Mouse (Mus musculus) limb, embryonic 10.5 days (tissue): ENCODE measurements around the gene Cfap97. TPM values are rescaled to one million over a fixed set of nuclear protein-coding genes. Genes with fewer than 3 reads are reported as not detected.

Experiments
- DNase-seq: peaks from one replicate; pipeline ENCODE4 v3.0.0-alpha.2; 2017; ENCODE audit warnings: low spot score
- H3K27ac ChIP-seq: fragments of 300-500 bp; sonication (generic); 2 replicates; pipeline ENCODE4 v1.5.1; 2016; ENCODE audit warnings: mild to moderate bottlenecking
- H3K27me3 ChIP-seq: fragments of 300-500 bp; sonication (generic); 2 replicates; pipeline ENCODE4 v1.6.1; 2016; ENCODE audit warnings: low read depth, mild to moderate bottlenecking; ENCODE audit not compliant: poor library complexity, severe bottlenecking
- H3K36me3 ChIP-seq: fragments of 300-500 bp; sonication (generic); 2 replicates; pipeline ENCODE4 v1.6.1; 2016; ENCODE audit warnings: mild to moderate bottlenecking, moderate library complexity
- H3K4me1 ChIP-seq: fragments of 300-500 bp; sonication (generic); 2 replicates; pipeline ENCODE4 v1.6.1; 2016
- H3K4me3 ChIP-seq: fragments of 300-500 bp; sonication (generic); 2 replicates; pipeline ENCODE4 v1.5.1; 2016; ENCODE audit warnings: mild to moderate bottlenecking, moderate library complexity
- H3K9me3 ChIP-seq: fragments of 300-500 bp; sonication (generic); replicated peaks from 2 replicates; pipeline ENCODE4 v1.6.1; 2016; ENCODE audit warnings: mild to moderate bottlenecking
- WGBS: fragments of 180-500 bp; shearing (Covaris S2); methylation state at CpG from one replicate; pipeline ENCODE4 v1.1.7; 2016; 5-methylcytosine and 5-hydroxymethylcytosine counted together
- polyA plus RNA-seq: library from polyadenylated mRNA; unstranded; fragments of >200 nt; fragmentation: Nextera tagmentation; extraction: Ambion mirVana; gene quantifications from 2 replicates; pipeline ENCODE4 v1.2.1, GENCODE M21; 2016

The Cfap97 gene
- polyA plus RNA-seq, 1 experiment from 2014 or later = 21.6 TPM

DNA sequence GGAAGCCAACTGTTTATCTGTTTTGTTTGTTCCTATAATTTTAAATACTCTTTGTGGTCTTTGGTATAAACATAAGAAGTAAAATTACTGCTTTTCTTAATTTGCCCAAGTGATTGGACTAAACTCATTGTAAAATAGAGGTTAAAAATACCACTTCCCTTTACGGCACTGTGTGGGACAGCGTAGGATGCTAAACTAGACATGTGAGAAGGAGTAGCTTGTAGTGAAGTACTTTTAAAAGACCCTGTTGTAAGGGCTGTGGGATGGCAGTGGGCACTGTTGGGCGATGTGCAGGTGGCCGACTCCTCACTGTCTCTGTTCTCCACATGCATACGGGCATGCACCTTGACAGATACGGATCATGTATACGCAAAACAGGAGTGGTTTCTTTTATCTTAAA is 28.6 kb downstream of the Cfap97 start:
- no peaks in the 10 kb centered on the region for H3K27me3 ChIP-seq
- DNase-seq = no peak
- H3K4me1 ChIP-seq = no peaks in the 10 kb centered on the region
- 95% methylated on average over 7 of the region's 7 CpGs for WGBS
- no peak overlapping the region for H3K4me3 ChIP-seq
- H3K36me3 ChIP-seq = peaks cover 24% of the 10 kb centered on the region; the same call in 1 of the 2 replicates
- no peak overlapping the region for H3K27ac ChIP-seq
- H3K9me3 ChIP-seq = no peaks in the 10 kb centered on the region

DNA sequence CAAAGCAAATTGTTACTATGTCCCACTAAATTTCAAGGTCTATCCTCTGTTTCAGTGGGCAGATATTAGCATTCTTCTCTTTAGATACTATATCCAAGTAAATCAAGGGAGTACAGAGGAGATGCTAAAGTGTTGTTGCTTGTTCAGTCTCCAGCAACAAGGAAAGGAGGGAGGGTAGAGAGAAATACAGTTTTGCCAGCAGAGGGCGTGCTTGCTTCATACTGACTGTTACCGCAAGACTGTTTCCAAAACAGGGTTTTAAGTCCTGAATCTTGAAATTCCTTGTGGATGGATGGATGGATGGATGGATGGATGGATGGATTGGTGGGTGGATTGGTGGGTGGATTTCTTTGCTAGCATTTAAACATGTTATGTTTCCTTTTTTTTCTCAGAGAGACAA is 33.8 kb downstream of the Cfap97 start:
- Histone ChIP-seq H3K4me1 (no peaks in the 10 kb centered on the region), H3K27ac (no peak overlapping the region), H3K36me3 (peaks cover 13% of the 10 kb centered on the region; the same call in 1 of the 2 replicates), H3K9me3 (no peaks in the 10 kb centered on the region), H3K4me3 (no peak overlapping the region), H3K27me3 (no peaks in the 10 kb centered on the region)
- DNase-seq = peak; percentile 61
- 10% methylated on average over 2 of the region's 2 CpGs for WGBS

DNA sequence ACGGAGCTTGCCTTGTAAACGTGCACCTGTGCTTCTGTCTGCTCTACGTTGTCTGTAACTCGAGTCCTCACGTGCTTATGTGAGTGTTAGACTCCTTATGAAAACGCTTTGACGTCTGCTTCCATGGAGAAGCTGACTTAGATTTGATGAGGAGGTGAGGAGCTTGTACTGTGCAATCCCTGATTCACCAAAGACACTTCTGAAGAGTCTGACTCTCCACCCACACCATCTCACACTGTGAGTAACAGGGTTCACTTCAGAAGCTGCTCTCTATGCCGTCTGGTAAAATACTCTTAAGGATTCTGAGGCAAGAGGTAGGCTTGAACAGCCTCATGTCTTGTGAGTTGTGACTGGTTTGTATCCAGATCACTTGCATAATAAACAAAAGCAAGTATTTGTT is 41.5 kb downstream of the Cfap97 start:
- no peaks in the 10 kb centered on the region for H3K27me3 ChIP-seq
- peaks cover 50% of the 10 kb centered on the region for H3K36me3 ChIP-seq
- no peak overlapping the region for H3K4me3 ChIP-seq
- no peak for DNase-seq
- no peak overlapping the region for H3K27ac ChIP-seq
- WGBS = 88% methylated on average over 8 of the region's 8 CpGs
- H3K9me3 ChIP-seq = no peaks in the 10 kb centered on the region
- H3K4me1 ChIP-seq = 0 out of 2 replicates have a peak, but pooled peaks cover 3% of the 10 kb centered on the region

DNA sequence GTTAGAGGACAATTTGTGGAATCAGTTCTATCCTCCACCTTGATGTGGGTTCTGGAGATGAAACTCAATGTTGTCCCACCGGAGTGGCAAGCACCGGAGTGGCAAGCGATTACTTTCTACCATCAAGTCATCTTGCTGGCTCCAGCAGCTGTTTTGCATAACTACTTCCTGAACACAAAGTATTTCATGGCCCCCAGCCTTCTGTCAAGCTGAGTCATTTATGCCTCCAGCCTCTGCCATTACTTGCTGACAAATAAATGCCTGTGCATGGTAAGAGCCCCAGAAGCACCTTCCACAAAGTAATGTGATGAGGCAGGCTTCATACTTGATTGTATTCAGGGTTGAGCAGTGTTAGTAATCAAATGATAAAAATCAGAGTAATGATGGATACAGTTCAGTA is 45.3 kb downstream of the Cfap97 start:
- Histone ChIP-seq H3K36me3 (peaks cover 42% of the 10 kb centered on the region), H3K4me3 (no peak overlapping the region), H3K27me3 (no peaks in the 10 kb centered on the region), H3K27ac (no peak overlapping the region), H3K4me1 (0 out of 2 replicates have a peak, but pooled peaks cover 3% of the 10 kb centered on the region), H3K9me3 (no peaks in the 10 kb centered on the region)
- DNase-seq = no peak
- WGBS = 79% methylated on average over 3 of the region's 3 CpGs

DNA sequence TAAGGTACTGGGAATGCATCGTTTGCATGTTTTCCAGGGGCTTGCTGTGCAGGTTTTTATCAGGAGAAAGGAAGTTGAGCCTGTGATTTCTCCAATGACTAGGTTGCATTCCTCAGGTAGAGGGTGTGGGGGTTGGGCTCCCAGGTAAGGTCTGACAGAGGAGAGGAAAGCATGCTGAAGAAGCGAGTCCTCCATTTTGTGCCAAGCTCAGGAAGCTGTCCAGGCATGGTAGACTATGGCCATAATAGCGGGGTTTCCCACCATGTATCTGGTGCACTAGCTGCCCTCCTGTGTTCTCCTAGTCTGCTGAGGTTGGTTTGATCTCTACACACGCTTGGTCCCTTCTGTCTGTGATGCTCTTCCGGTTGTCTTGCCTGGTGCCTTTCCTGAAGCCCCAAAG is 46.1 kb downstream of the Cfap97 start:
- Histone ChIP-seq H3K9me3 (no peaks in the 10 kb centered on the region), H3K4me1 (0 out of 2 replicates have a peak, but pooled peaks cover 3% of the 10 kb centered on the region), H3K4me3 (no peak overlapping the region), H3K27ac (no peak overlapping the region), H3K36me3 (peaks cover 44% of the 10 kb centered on the region), H3K27me3 (no peaks in the 10 kb centered on the region)
- no peak for DNase-seq
- 89% methylated on average over 5 of the region's 5 CpGs for WGBS

DNA sequence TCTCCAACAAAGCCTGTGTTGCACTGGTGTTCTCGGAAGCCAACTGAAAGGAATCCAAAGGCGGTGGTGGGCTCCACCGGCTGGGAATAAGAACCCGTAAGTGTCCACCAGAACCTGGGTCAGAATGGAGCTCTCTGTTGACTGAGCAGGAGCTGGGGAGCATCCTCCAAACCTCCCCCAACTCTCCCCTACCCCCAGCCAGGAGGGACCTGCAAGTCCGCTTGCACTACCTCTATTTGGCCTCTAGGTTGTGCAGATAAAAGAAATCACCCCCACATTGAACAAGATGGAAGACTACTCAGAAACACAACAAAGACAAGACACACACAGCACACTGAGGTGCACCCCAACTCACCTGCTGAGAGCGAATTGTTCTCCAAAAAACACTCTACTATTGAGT is 50.8 kb downstream of the Cfap97 start:
- 80% methylated on average over 6 of the region's 6 CpGs for WGBS
- no peaks in the 10 kb centered on the region for H3K9me3 ChIP-seq
- H3K4me1 ChIP-seq = peaks cover 17% of the 10 kb centered on the region; the same call in 1 of the 2 replicates
- H3K27ac ChIP-seq = no peak overlapping the region
- no peaks in the 10 kb centered on the region for H3K27me3 ChIP-seq
- peaks cover 61% of the 10 kb centered on the region for H3K36me3 ChIP-seq
- no peak for DNase-seq
- H3K4me3 ChIP-seq = no peak overlapping the region

DNA sequence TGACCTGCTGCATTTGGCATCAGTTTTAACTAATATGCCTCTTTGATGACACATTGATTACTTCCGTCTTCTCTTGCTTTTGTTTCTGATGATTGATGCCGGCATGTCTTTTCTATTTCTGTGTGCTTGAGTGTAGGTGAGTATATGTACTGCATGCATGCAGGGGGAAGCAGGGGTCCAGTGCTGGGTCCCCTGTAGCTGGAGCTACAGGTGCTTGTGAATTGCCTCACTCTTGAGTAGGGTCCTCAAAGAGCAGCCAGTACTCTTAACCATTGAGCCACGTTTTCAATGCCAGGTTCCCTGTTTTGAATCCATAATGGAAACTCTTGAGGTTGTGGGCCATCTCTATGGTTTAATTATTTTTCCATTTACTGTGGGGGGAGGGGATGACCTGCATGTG is 52.7 kb downstream of the Cfap97 start:
- Histone ChIP-seq H3K27ac (no peak overlapping the region), H3K9me3 (no peaks in the 10 kb centered on the region), H3K36me3 (peaks cover 81% of the 10 kb centered on the region), H3K4me3 (no peak overlapping the region), H3K4me1 (peaks cover 29% of the 10 kb centered on the region), H3K27me3 (no peaks in the 10 kb centered on the region)
- DNase-seq = no peak
- WGBS = 90% methylated on average over 3 of the region's 3 CpGs

DNA sequence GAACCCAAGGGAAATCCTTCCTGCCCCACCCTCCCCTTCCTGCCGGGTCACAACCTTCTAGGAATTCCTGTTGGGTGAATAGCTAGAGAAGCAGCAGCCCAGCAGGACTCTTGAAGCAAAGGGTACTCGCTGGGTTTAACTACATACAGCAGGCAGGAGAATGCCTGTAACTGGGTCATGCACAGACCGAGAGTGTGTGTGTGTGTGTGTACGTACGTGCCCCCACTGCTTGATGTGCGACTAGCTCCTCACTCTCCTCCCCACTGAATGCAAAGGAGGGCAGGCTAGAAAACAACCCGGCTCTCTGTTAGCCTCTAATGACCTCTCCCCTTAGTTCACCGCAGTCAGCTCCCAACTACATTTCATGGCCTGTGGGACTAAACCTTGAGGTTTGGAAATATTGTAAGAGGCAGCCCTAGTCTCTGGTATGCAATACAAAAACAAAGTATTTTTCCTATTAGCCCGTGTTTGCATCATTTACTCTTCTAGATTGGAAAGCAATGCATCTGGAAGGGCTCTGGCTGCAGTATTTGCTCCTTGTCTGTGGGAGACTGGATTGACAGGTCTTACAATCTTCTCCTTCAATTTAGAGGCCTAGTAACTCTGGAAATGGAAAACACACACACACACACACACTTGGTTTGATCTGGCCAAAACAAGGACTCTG is 53.5 kb downstream of the Cfap97 start:
- no peak overlapping the region for H3K4me3 ChIP-seq
- H3K4me1 ChIP-seq = peaks cover 37% of the 10 kb centered on the region
- H3K36me3 ChIP-seq = peaks cover 84% of the 10 kb centered on the region
- no peaks in the 10 kb centered on the region for H3K27me3 ChIP-seq
- 84% methylated on average over 9 of the region's 9 CpGs for WGBS
- no peak for DNase-seq
- peak overlapping the region; percentile 54; the same call in 1 of the 2 replicates for H3K27ac ChIP-seq
- H3K9me3 ChIP-seq = no peaks in the 10 kb centered on the region

DNA sequence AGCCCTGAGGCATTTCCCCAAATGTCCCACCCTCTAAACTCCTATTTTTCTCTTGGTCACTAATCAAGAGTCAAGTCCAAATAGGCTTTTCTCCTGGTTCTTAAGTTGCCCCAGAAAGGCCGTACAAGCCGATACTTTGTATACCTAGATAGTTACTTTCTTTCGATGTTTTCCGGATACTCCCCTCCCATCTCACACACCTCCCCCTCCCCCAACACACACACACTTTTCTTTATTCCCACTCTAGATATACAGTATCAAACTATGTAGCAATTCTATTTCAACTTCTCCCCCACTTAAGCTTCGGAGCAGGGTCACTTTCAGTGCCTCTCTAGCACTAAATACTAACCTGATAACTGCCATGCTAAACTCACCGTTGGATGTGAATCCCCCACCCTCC is 54.5 kb downstream of the Cfap97 start:
- H3K4me1 ChIP-seq = peaks cover 37% of the 10 kb centered on the region
- H3K27me3 ChIP-seq = no peaks in the 10 kb centered on the region
- no peaks in the 10 kb centered on the region for H3K9me3 ChIP-seq
- H3K27ac ChIP-seq = peak overlapping the region; percentile 7; the same call in 1 of the 2 replicates
- H3K36me3 ChIP-seq = peaks cover 84% of the 10 kb centered on the region
- DNase-seq = no peak
- WGBS = 92% methylated on average over 6 of the region's 6 CpGs
- H3K4me3 ChIP-seq = no peak overlapping the region

DNA sequence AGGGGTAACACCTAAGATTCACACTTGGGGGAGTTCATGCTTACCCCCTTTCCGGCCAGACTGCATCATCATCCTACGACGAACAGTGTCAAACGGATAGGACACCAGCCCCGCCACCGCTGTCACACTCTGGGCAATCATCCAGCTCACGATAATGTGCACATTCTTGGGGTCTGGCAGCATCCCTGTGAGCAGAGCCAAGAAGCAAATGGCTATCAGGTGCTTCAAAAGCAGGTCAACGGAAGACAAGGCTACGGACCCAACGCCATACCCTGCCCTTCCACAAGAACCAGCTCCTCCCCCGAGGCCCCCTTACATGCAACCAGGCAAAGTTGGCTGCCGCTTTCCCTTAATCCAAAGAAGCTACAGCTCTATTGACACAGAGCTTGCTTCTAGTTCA is 56.8 kb downstream of the Cfap97 start:
- no peak overlapping the region for H3K27ac ChIP-seq
- DNase-seq = no peak
- H3K9me3 ChIP-seq = no peaks in the 10 kb centered on the region
- 0 out of 2 replicates have a peak overlapping the region, but pooled peaks have one; percentile 90 for H3K4me3 ChIP-seq
- no peaks in the 10 kb centered on the region for H3K27me3 ChIP-seq
- 92% methylated on average over 12 of the region's 12 CpGs for WGBS
- H3K36me3 ChIP-seq = peaks cover 63% of the 10 kb centered on the region
- peaks cover 51% of the 10 kb centered on the region for H3K4me1 ChIP-seq

DNA sequence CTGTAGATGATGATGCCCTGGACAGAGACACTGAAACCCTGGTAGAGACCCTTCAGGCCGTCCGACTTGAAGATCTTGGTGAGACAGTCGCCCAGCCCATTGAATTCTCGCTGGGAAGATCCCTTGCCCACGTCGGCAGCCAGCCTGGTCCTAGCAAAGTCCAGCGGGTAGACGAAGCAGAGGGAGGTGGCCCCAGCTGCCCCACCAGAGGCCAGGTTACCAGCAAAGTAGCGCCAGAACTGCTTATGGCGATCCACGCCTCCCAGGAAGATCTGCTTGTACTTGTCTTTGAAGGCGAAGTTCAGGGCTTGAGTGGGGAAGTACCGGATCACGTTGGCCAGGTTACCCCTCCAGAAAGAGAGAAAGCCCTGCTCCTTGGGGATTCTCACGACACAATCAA is 57.5 kb downstream of the Cfap97 start:
- no peaks in the 10 kb centered on the region for H3K27me3 ChIP-seq
- 92% methylated on average over 15 of the region's 15 CpGs for WGBS
- peaks cover 51% of the 10 kb centered on the region for H3K4me1 ChIP-seq
- no peaks in the 10 kb centered on the region for H3K9me3 ChIP-seq
- peak overlapping the region; percentile 90 for H3K4me3 ChIP-seq
- no peak for DNase-seq
- H3K36me3 ChIP-seq = peaks cover 56% of the 10 kb centered on the region
- peak overlapping the region; percentile 30; the same call in 1 of the 2 replicates for H3K27ac ChIP-seq

DNA sequence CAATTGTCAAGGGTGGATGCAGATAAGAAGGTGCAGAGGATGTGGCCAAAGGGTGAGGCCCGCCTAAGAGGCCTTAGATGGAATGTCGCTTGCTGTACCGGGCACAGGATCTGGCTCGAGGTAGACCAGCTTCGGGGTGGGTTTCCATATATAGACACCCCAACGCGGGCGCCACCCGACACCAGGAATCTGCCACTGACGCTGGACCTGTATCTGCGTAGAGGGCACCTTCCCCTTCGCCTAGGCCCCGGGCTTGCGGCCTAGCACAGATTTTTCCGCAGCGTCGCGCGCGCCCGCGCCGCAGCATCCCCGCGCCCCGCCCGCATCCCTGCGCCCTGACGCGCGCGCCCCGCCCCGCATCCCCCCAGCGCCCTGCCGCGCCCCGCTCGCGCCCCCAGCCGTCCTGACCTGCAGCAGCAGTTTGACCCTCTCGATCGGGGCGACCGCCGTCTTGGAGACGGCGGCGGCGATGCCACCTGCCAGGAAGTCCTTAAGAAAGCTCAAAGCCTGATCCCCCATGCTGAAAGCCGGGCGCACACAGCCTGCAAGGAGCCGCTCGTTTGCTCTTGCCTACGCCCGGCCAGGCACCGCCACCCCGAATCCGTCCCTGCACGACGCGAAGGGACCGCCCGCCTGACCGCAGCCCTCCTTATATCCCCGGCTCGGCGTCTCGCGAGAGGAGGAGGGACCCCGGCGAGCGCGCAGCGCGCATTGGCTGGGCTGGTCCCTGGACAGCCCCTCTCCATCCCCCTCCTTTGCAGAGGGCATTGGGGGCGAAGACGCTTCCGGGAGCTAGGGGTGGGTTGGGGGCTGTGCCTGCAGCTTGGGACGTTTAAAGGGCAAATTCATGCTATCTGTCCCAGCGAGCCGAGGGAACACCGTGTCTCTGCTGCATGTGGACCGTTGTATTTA is 59.1 kb downstream of the Cfap97 start, which contains the start of gene Slc25a4:
Gene Slc25a4, minus strand, starts transcription at position 881 of the 912 bp plus-strand sequence.
- Histone ChIP-seq H3K36me3 (peaks cover 40% of the 10 kb centered on the region), H3K27ac (peak within 1 kb of the TSS; percentile 96), H3K27me3 (no peaks in the 10 kb centered on the region), H3K9me3 (no peaks in the 10 kb centered on the region), H3K4me1 (peaks cover 46% of the 10 kb centered on the region), H3K4me3 (peak within 1 kb of the TSS; percentile 90)
- peak; percentile 98 for DNase-seq
- WGBS = under 1% methylated on average over 68 of the region's 84 CpGs

DNA sequence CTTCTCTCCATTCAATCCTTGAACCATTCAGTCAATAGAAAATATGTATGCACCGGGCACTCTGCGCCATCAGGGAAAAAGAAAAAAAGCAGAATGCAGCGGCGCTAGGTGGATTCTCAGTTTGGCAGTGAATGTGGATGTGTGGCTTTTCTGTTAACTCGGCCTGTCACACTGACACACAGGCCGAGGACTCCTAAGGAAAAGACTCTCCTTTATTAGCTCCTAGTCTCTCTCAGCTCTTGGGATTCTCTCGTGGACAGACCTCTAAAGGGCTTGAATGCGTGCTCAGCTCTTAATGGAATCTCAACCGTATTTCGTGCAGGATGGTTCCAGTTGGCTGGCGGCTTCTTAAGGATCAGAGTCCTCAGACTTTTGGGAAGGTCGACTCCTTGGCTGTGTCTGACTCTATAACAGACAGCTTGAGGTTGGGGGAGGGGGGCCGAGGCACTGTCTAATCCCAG is 60.1 kb downstream of the Cfap97 start:
- H3K27me3 ChIP-seq = no peaks in the 10 kb centered on the region
- peaks cover 39% of the 10 kb centered on the region for H3K4me1 ChIP-seq
- WGBS = 10% methylated on average over 13 of the region's 13 CpGs
- peaks cover 30% of the 10 kb centered on the region for H3K36me3 ChIP-seq
- H3K9me3 ChIP-seq = no peaks in the 10 kb centered on the region
- DNase-seq = no peak
- peak overlapping the region; percentile 90 for H3K4me3 ChIP-seq
- H3K27ac ChIP-seq = peak overlapping the region; percentile 96
